Mouse (Mus musculus) olfactory bulb, adult 2 months (tissue): Measurements from ENCODE around the gene Ccnd3.

Experiments
- CTCF ChIP-seq: fragments of 200-500 bp; IDR thresholded peaks from 2 replicates; pipeline ENCODE4 v1.5.1; 2012; ENCODE audit warnings: low read depth, mild to moderate bottlenecking, low read length, moderate library complexity; ENCODE audit not compliant: insufficient read depth
- POLR2A ChIP-seq: fragments of 200-500 bp; IDR thresholded peaks from 2 replicates; pipeline ENCODE4 v1.6.1; 2012; ENCODE audit warnings: mild to moderate bottlenecking, low read depth, low read length, moderate library complexity; ENCODE audit not compliant: insufficient read depth

- TF ChIP-seq CTCF, result no peak
- peak; percentile 81 for TF ChIP-seq POLR2A
Measured at GRCm38 (mm10) chr17:47501946-47502706, 2.7 kb upstream of the Ccnd3 start, which contains the start of gene Taf8.
